Mouse (Mus musculus) right cerebral cortex, adult 2 months (tissue): ENCODE measurements around the gene Ubox5.
A peak's percentile ranks its signal among the peaks of the same experiment; 100 is the strongest.

Experiments used
- DNase-seq, 2 experiments: peaks; one replicate each; pipeline ENCODE4 v3.0.0; 2021 to 2022; ENCODE audit warnings: low spot score in 2 of 2

The Ubox5 gene

GRCm38 (mm10) chr2:130634006-130634738 lies 4.3 kb upstream of the Ubox5 start:
- DNase-seq: no peak

GRCm38 (mm10) chr2:130632887-130633675 lies 3.2 kb upstream of the Ubox5 start:
- no peak for DNase-seq

GRCm38 (mm10) chr2:130632416-130632815 lies 2.6 kb upstream of the Ubox5 start:
- DNase-seq: no peak

GRCm38 (mm10) chr2:130629080-130629838 lies 579 bp downstream of the Ubox5 start:
- DNase-seq: no peak

GRCm38 (mm10) chr2:130628424-130628823 lies 1.4 kb downstream of the Ubox5 start:
- no peak for DNase-seq

GRCm38 (mm10) chr2:130618972-130619371 lies 10.9 kb downstream of the Ubox5 start:
- no peak for DNase-seq

GRCm38 (mm10) chr2:130613091-130613490 lies 16.7 kb downstream of the Ubox5 start:
- DNase-seq: peak in 1 of 2 experiments; percentile 25

GRCm38 (mm10) chr2:130602195-130602594 lies 27.6 kb downstream of the Ubox5 start:
- no peak for DNase-seq

- DNase-seq: no peak
These were observed 31.4 kb downstream of the Ubox5 start for GRCm38 (mm10) chr2:130598399-130598798.

- peak; percentile 50 to 52 for DNase-seq
These were observed 32.2 kb downstream of the Ubox5 start for GRCm38 (mm10) chr2:130597601-130598010.

GRCm38 (mm10) chr2:130595596-130595995 lies 34.2 kb downstream of the Ubox5 start:
- DNase-seq: no peak

GRCm38 (mm10) chr2:130591016-130591415 lies 38.8 kb downstream of the Ubox5 start:
- DNase-seq: no peak

- DNase-seq: no peak
These were observed 40.1 kb downstream of the Ubox5 start for GRCm38 (mm10) chr2:130589761-130590160.

GRCm38 (mm10) chr2:130589157-130589556 lies 40.7 kb downstream of the Ubox5 start:
- no peak for DNase-seq

GRCm38 (mm10) chr2:130588373-130588772 lies 41.5 kb downstream of the Ubox5 start:
- no peak for DNase-seq

GRCm38 (mm10) chr2:130586016-130586415 lies 43.8 kb downstream of the Ubox5 start:
- DNase-seq: peak; percentile 43 to 56

GRCm38 (mm10) chr2:130583902-130584560 lies 45.8 kb downstream of the Ubox5 start:
- DNase-seq: no peak

GRCm38 (mm10) chr2:130582552-130582951 lies 47.3 kb downstream of the Ubox5 start, which contains the start of gene Avp:
Avp (minus strand) TSS chr2:130582554.
- no peak for DNase-seq

GRCm38 (mm10) chr2:130581201-130581600 lies 48.6 kb downstream of the Ubox5 start:
- DNase-seq: no peak

- DNase-seq: no peak
These were observed 50.0 kb downstream of the Ubox5 start for GRCm38 (mm10) chr2:130579791-130580190.

GRCm38 (mm10) chr2:130578148-130578547 lies 51.7 kb downstream of the Ubox5 start:
- DNase-seq: peak; percentile 82 to 86

- DNase-seq: peak; percentile 21 to 22
These were observed 52.2 kb downstream of the Ubox5 start for GRCm38 (mm10) chr2:130577632-130578031.
